Mouse (Mus musculus): ENCODE data around the gene March6.

March6 gene

GRCm38 (mm10) chr15:31534421-31535258 lies 3.8 kb upstream of the March6 start:
- Histone ChIP-seq H3K27me3 (ENCODE audit: control insufficient read depth, insufficient read depth, low read length, poor library complexity, severe bottlenecking) (no peaks in the 10 kb centered on the region), H3K36me3 (ENCODE audit: control insufficient read depth, insufficient read depth, low read length, poor library complexity, severe bottlenecking) (no peaks in the 10 kb centered on the region)
- DNase-seq (ENCODE audit: low read depth, low spot score): no peak

- no peak for DNase-seq (ENCODE audit: low read depth, low spot score)
- no peaks in the 10 kb centered on the region for H3K36me3 ChIP-seq (ENCODE audit: control insufficient read depth, insufficient read depth, low read length, poor library complexity, severe bottlenecking)
- no peaks in the 10 kb centered on the region for H3K27me3 ChIP-seq (ENCODE audit: control insufficient read depth, insufficient read depth, low read length, poor library complexity, severe bottlenecking)
Measured at GRCm38 (mm10) chr15:31533529-31533928, 2.7 kb upstream of the March6 start.

- Histone ChIP-seq H3K36me3 (ENCODE audit: control insufficient read depth, insufficient read depth, low read length, poor library complexity, severe bottlenecking) (no peaks in the 10 kb centered on the region), H3K27me3 (ENCODE audit: control insufficient read depth, insufficient read depth, low read length, poor library complexity, severe bottlenecking) (no peaks in the 10 kb centered on the region)
- no peak for DNase-seq (ENCODE audit: low read depth, low spot score)
Measured at GRCm38 (mm10) chr15:31532331-31533021, 1.6 kb upstream of the March6 start.

GRCm38 (mm10) chr15:31531446-31532330 lies 835 bp upstream of the March6 start:
- Histone ChIP-seq H3K27me3 (ENCODE audit: control insufficient read depth, insufficient read depth, low read length, poor library complexity, severe bottlenecking) (no peaks in the 10 kb centered on the region), H3K36me3 (ENCODE audit: control insufficient read depth, insufficient read depth, low read length, poor library complexity, severe bottlenecking) (no peaks in the 10 kb centered on the region)
- peak; percentile 47 for DNase-seq (ENCODE audit: low read depth, low spot score)

GRCm38 (mm10) chr15:31529811-31530658 lies 818 bp downstream of the March6 start:
- H3K36me3 ChIP-seq (ENCODE audit: control insufficient read depth, insufficient read depth, low read length, poor library complexity, severe bottlenecking): no peaks in the 10 kb centered on the region
- DNase-seq (ENCODE audit: low read depth, low spot score): peak; percentile 40
- H3K27me3 ChIP-seq (ENCODE audit: control insufficient read depth, insufficient read depth, low read length, poor library complexity, severe bottlenecking): no peaks in the 10 kb centered on the region

- DNase-seq (ENCODE audit: low read depth, low spot score): no peak
- Histone ChIP-seq H3K36me3 (ENCODE audit: control insufficient read depth, insufficient read depth, low read length, poor library complexity, severe bottlenecking) (no peaks in the 10 kb centered on the region), H3K27me3 (ENCODE audit: control insufficient read depth, insufficient read depth, low read length, poor library complexity, severe bottlenecking) (no peaks in the 10 kb centered on the region)
Measured at GRCm38 (mm10) chr15:31529103-31529502, 1.8 kb downstream of the March6 start.

- no peak for DNase-seq (ENCODE audit: low read depth, low spot score)
- H3K27me3 ChIP-seq (ENCODE audit: control insufficient read depth, insufficient read depth, low read length, poor library complexity, severe bottlenecking): no peaks in the 10 kb centered on the region
- no peaks in the 10 kb centered on the region for H3K36me3 ChIP-seq (ENCODE audit: control insufficient read depth, insufficient read depth, low read length, poor library complexity, severe bottlenecking)
Measured at GRCm38 (mm10) chr15:31528477-31528876, 2.4 kb downstream of the March6 start.

- no peak for DNase-seq (ENCODE audit: low read depth, low spot score)
- no peaks in the 10 kb centered on the region for H3K27me3 ChIP-seq (ENCODE audit: control insufficient read depth, insufficient read depth, low read length, poor library complexity, severe bottlenecking)
- H3K36me3 ChIP-seq (ENCODE audit: control insufficient read depth, insufficient read depth, low read length, poor library complexity, severe bottlenecking): no peaks in the 10 kb centered on the region
Measured at GRCm38 (mm10) chr15:31526463-31526862, 4.4 kb downstream of the March6 start.

GRCm38 (mm10) chr15:31519000-31519399 lies 11.9 kb downstream of the March6 start:
- no peak for DNase-seq (ENCODE audit: low read depth, low spot score)
- no peaks in the 10 kb centered on the region for H3K36me3 ChIP-seq (ENCODE audit: control insufficient read depth, insufficient read depth, low read length, poor library complexity, severe bottlenecking)
- H3K27me3 ChIP-seq (ENCODE audit: control insufficient read depth, insufficient read depth, low read length, poor library complexity, severe bottlenecking): no peaks in the 10 kb centered on the region

- H3K27me3 ChIP-seq (ENCODE audit: control insufficient read depth, insufficient read depth, low read length, poor library complexity, severe bottlenecking): no peaks in the 10 kb centered on the region
- no peak for DNase-seq (ENCODE audit: low read depth, low spot score)
- no peaks in the 10 kb centered on the region for H3K36me3 ChIP-seq (ENCODE audit: control insufficient read depth, insufficient read depth, low read length, poor library complexity, severe bottlenecking)
Measured at GRCm38 (mm10) chr15:31518371-31518770, 12.5 kb downstream of the March6 start.

- Histone ChIP-seq H3K36me3 (ENCODE audit: control insufficient read depth, insufficient read depth, low read length, poor library complexity, severe bottlenecking) (no peaks in the 10 kb centered on the region), H3K27me3 (ENCODE audit: control insufficient read depth, insufficient read depth, low read length, poor library complexity, severe bottlenecking) (no peaks in the 10 kb centered on the region)
- peak; percentile 50 for DNase-seq (ENCODE audit: low read depth, low spot score)
Measured at GRCm38 (mm10) chr15:31517186-31517585, 13.7 kb downstream of the March6 start.

GRCm38 (mm10) chr15:31511795-31512194 lies 19.1 kb downstream of the March6 start:
- no peak for DNase-seq (ENCODE audit: low read depth, low spot score)
- Histone ChIP-seq H3K36me3 (ENCODE audit: control insufficient read depth, insufficient read depth, low read length, poor library complexity, severe bottlenecking) (no peaks in the 10 kb centered on the region), H3K27me3 (ENCODE audit: control insufficient read depth, insufficient read depth, low read length, poor library complexity, severe bottlenecking) (no peaks in the 10 kb centered on the region)

GRCm38 (mm10) chr15:31511406-31511771 lies 19.5 kb downstream of the March6 start:
- Histone ChIP-seq H3K36me3 (ENCODE audit: control insufficient read depth, insufficient read depth, low read length, poor library complexity, severe bottlenecking) (no peaks in the 10 kb centered on the region), H3K27me3 (ENCODE audit: control insufficient read depth, insufficient read depth, low read length, poor library complexity, severe bottlenecking) (no peaks in the 10 kb centered on the region)
- DNase-seq (ENCODE audit: low read depth, low spot score): no peak
